Mouse (Mus musculus) lung, postnatal 0 days (tissue): ENCODE results near the gene Mtfr1l. TPM values are rescaled to one million over a fixed set of nuclear protein-coding genes. Genes with fewer than 3 reads are reported as not detected.
A peak's percentile ranks its signal among the peaks of the same experiment; 100 is the strongest.

Experiments used
- ATAC-seq: fragments of 200-750 bp; cut with Nextera tagmentation; 2 replicates; pipeline ENCODE4 v1.8.0; 2017; ENCODE audit warnings: moderate library complexity
- DNase-seq: peaks from one replicate; pipeline ENCODE4 v3.0.0-alpha.2; 2016; ENCODE audit warnings: low spot score
- H3K27ac ChIP-seq: fragments of 300-500 bp; sonication (generic); 2 replicates; pipeline ENCODE4 v1.5.1; 2014; ENCODE audit warnings: antibody characterized with exemption, mild to moderate bottlenecking, low read length, mixed read lengths
- H3K27me3 ChIP-seq: fragments of 300-500 bp; sonication (generic); replicated peaks from 2 replicates; pipeline ENCODE4 v1.6.1; 2014; ENCODE audit warnings: low read length, mixed read lengths; ENCODE audit not compliant: insufficient read depth
- H3K36me3 ChIP-seq: fragments of 300-500 bp; sonication (generic); 2 replicates; pipeline ENCODE4 v1.6.1; 2014; ENCODE audit warnings: low read length, mixed read lengths; ENCODE audit not compliant: insufficient read depth
- H3K4me1 ChIP-seq: fragments of 300-500 bp; sonication (generic); 2 replicates; pipeline ENCODE4 v1.6.1; 2014; ENCODE audit warnings: antibody characterized with exemption, low read depth, low read length, mixed read lengths; ENCODE audit not compliant: insufficient read depth
- H3K4me2 ChIP-seq: fragments of 300-500 bp; sonication (generic); replicated peaks from 2 replicates; pipeline ENCODE4 v1.6.1; 2014; ENCODE audit warnings: low read depth, mild to moderate bottlenecking, low read length, moderate library complexity, mixed read lengths
- H3K4me3 ChIP-seq: fragments of 300-500 bp; sonication (generic); 2 replicates; pipeline ENCODE4 v1.5.1; 2014; ENCODE audit warnings: low read depth, low read length
- H3K9ac ChIP-seq: fragments of 300-500 bp; sonication (generic); replicated peaks from 2 replicates; pipeline ENCODE4 v1.6.1; 2014; ENCODE audit warnings: low read depth, mild to moderate bottlenecking
- H3K9me3 ChIP-seq: fragments of 300-500 bp; sonication (generic); 2 replicates; pipeline ENCODE4 v1.6.1; 2016; ENCODE audit warnings: low read length, mixed read lengths
- CTCF ChIP-seq: IDR thresholded peaks from 2 replicates; pipeline ENCODE4 v1.5.1; 2016; ENCODE audit warnings: antibody characterized with exemption, mild to moderate bottlenecking
- EP300 ChIP-seq: IDR thresholded peaks from 2 replicates; pipeline ENCODE4 v1.6.1; 2016; ENCODE audit warnings: antibody characterized with exemption, mild to moderate bottlenecking, control low read depth
- WGBS: fragments of 180-500 bp; shearing (Covaris S2); extraction: QIAGEN DNeasy Blood & Tissue Kit; methylation state at CpG from one replicate; pipeline ENCODE4 v1.1.7; 2014; 5-methylcytosine and 5-hydroxymethylcytosine counted together
- polyA plus RNA-seq: library from polyadenylated mRNA; unstranded; fragments of >200 nt; fragmentation: Nextera tagmentation; extraction: Ambion mirVana; gene quantifications from 2 replicates; pipeline ENCODE4 v1.2.1, GENCODE M21; 2015

The Mtfr1l gene
- polyA plus RNA-seq, 1 experiment from 2014 or later: 188 TPM

GRCm38 (mm10) chr4:134538997-134539580, 3.9 kb upstream of the Mtfr1l start:
- H3K4me3 ChIP-seq: no peak overlapping the region
- WGBS: 88% methylated on average over 10 of the region's 10 CpGs
- ATAC-seq (no peak), DNase-seq (no peak)
- no peaks in the 10 kb centered on the region for H3K9me3 ChIP-seq
- H3K27me3 ChIP-seq: no peaks in the 10 kb centered on the region
- TF ChIP-seq CTCF (no peak), EP300 (no peak)
- H3K27ac ChIP-seq: no peak overlapping the region
- peaks cover 6% of the 10 kb centered on the region; the same call in 1 of the 2 replicates for H3K36me3 ChIP-seq
- H3K4me2 ChIP-seq: no peak overlapping the region
- H3K4me1 ChIP-seq: no peaks in the 10 kb centered on the region
- H3K9ac ChIP-seq: no peak overlapping the region

- WGBS: 3% methylated on average over 8 of the region's 8 CpGs
- Histone ChIP-seq H3K4me1 (peaks cover 6% of the 10 kb centered on the region; the same call in 1 of the 2 replicates), H3K9me3 (no peaks in the 10 kb centered on the region), H3K27ac (peak overlapping the region; percentile 97; the same call in 1 of the 2 replicates), H3K36me3 (no peaks in the 10 kb centered on the region), H3K9ac (no peak overlapping the region), H3K4me3 (peak overlapping the region; percentile 84), H3K4me2 (peak overlapping the region; percentile 91), H3K27me3 (no peaks in the 10 kb centered on the region)
- TF ChIP-seq EP300 (no peak), CTCF (no peak)
- peak; percentile 44 for DNase-seq
- no peak for ATAC-seq
These were observed 582 bp upstream of the Mtfr1l start for GRCm38 (mm10) chr4:134535787-134536151.

GRCm38 (mm10) chr4:134534124-134534886, 882 bp downstream of the Mtfr1l start:
- TF ChIP-seq EP300 (no peak), CTCF (no peak; the same call in 1 of the 2 replicates)
- Histone ChIP-seq H3K4me3 (peak overlapping the region; percentile 84), H3K27ac (peak overlapping the region; percentile 97), H3K27me3 (no peaks in the 10 kb centered on the region), H3K9me3 (no peaks in the 10 kb centered on the region), H3K36me3 (no peaks in the 10 kb centered on the region), H3K9ac (peak overlapping the region; percentile 92), H3K4me1 (peaks cover 6% of the 10 kb centered on the region; the same call in 1 of the 2 replicates), H3K4me2 (peak overlapping the region; percentile 91)
- WGBS: under 1% methylated on average over 53 of the region's 57 CpGs
- ATAC-seq (peak; percentile 21), DNase-seq (peak; percentile 92)

- peaks cover 6% of the 10 kb centered on the region; the same call in 1 of the 2 replicates for H3K4me1 ChIP-seq
- DNase-seq (no peak), ATAC-seq (no peak)
- H3K4me3 ChIP-seq: 0 out of 2 replicates have a peak overlapping the region, but pooled peaks have one; percentile 84
- H3K9me3 ChIP-seq: no peaks in the 10 kb centered on the region
- H3K27ac ChIP-seq: peak overlapping the region; percentile 97
- peak overlapping the region; percentile 92; the same call in 1 of the 2 replicates for H3K9ac ChIP-seq
- TF ChIP-seq CTCF (no peak), EP300 (no peak)
- peak overlapping the region; percentile 91 for H3K4me2 ChIP-seq
- peaks cover 6% of the 10 kb centered on the region; the same call in 1 of the 2 replicates for H3K36me3 ChIP-seq
- no peaks in the 10 kb centered on the region for H3K27me3 ChIP-seq
- WGBS: 70% methylated on average over 4 of the region's 4 CpGs
These were observed 1.8 kb downstream of the Mtfr1l start for GRCm38 (mm10) chr4:134533421-134533820.

GRCm38 (mm10) chr4:134532928-134533327, 2.3 kb downstream of the Mtfr1l start:
- peak; percentile 82 for DNase-seq
- Histone ChIP-seq H3K36me3 (peaks cover 11% of the 10 kb centered on the region; the same call in 1 of the 2 replicates), H3K27me3 (no peaks in the 10 kb centered on the region), H3K4me2 (no peak overlapping the region), H3K27ac (peak overlapping the region; percentile 80), H3K9ac (no peak overlapping the region), H3K9me3 (no peaks in the 10 kb centered on the region), H3K4me3 (no peak overlapping the region), H3K4me1 (peaks cover 6% of the 10 kb centered on the region; the same call in 1 of the 2 replicates)
- peak; percentile 7; the same call in 1 of the 2 replicates for ATAC-seq
- peak; percentile 73 for TF ChIP-seq EP300
- TF ChIP-seq CTCF: peak; percentile 47
- 59% methylated on average over 4 of the region's 4 CpGs for WGBS

GRCm38 (mm10) chr4:134526220-134526619, 9.0 kb downstream of the Mtfr1l start:
- Histone ChIP-seq H3K27me3 (no peaks in the 10 kb centered on the region), H3K9me3 (no peaks in the 10 kb centered on the region), H3K4me1 (no peaks in the 10 kb centered on the region), H3K9ac (no peak overlapping the region), H3K4me2 (no peak overlapping the region), H3K4me3 (no peak overlapping the region), H3K36me3 (peaks cover 16% of the 10 kb centered on the region; the same call in 1 of the 2 replicates), H3K27ac (no peak overlapping the region)
- 81% methylated on average over 5 of the region's 5 CpGs for WGBS
- TF ChIP-seq EP300: no peak
- TF ChIP-seq CTCF: no peak
- no peak for ATAC-seq
- no peak for DNase-seq
